Mouse (Mus musculus) cerebellum, adult 9-11 months (tissue): ENCODE results near the gene Scfd2.

Experiments used
- DNase-seq: peaks from one replicate; pipeline ENCODE4 v3.0.0; 2022

Gene Scfd2

GRCm38 (mm10) chr5:74164547-74164946 is 367.0 kb downstream of the Scfd2 start:
- DNase-seq: no peak

GRCm38 (mm10) chr5:74163141-74163540 is 368.4 kb downstream of the Scfd2 start:
- no peak for DNase-seq

GRCm38 (mm10) chr5:74162013-74162412 is 369.5 kb downstream of the Scfd2 start:
- DNase-seq: no peak

- DNase-seq: no peak
These were observed 370.1 kb downstream of the Scfd2 start for GRCm38 (mm10) chr5:74161297-74161926.

GRCm38 (mm10) chr5:74160349-74160748 is 371.2 kb downstream of the Scfd2 start:
- DNase-seq: no peak

GRCm38 (mm10) chr5:74159906-74160305 is 371.7 kb downstream of the Scfd2 start:
- no peak for DNase-seq

- DNase-seq: no peak
These were observed 372.5 kb downstream of the Scfd2 start for GRCm38 (mm10) chr5:74158929-74159632.

GRCm38 (mm10) chr5:74155860-74156351 is 375.7 kb downstream of the Scfd2 start:
- no peak for DNase-seq
